Mouse (Mus musculus) cerebellum, adult 2 months (tissue): Measurements from ENCODE around the gene Map1s.

ENCODE experiments used
- CTCF ChIP-seq: fragments of 200-500 bp; IDR thresholded peaks from 2 replicates; pipeline ENCODE4 v1.5.1; 2011; ENCODE audit warnings: low read depth, mild to moderate bottlenecking, control low read depth, low read length, moderate library complexity, borderline replicate concordance; ENCODE audit not compliant: insufficient read depth
- POLR2A ChIP-seq: fragments of 200-500 bp; IDR thresholded peaks from 2 replicates; pipeline ENCODE4 v1.6.1; 2011; ENCODE audit warnings: low read length, control low read depth, borderline replicate concordance; ENCODE audit not compliant: insufficient read depth

- TF ChIP-seq CTCF (no peak), POLR2A (no peak)
These were observed 37.5 kb downstream of the Map1s start for GRCm38 (mm10) chr8:70943187-70943586.
